Comparison of ENCODE assay signal across 10 mouse cellular contexts in genomic region chr15:67289749-67290148, GRCm38 (mm10).
A peak's percentile ranks its signal among the peaks of the same experiment; 100 is the strongest.
DNase-seq lines count a peak whose midpoint lies in the region; ATAC-seq lines count a peak whose summit lies in the region.
"Had no signal": no experiment of that assay in that cellular context is flagged by ENCODE, and none has a peak within 500 bp of the region (broad histone marks: within the 10 kb centered on the region; RNA-seq: fewer than 3 reads in every experiment).

No protein-coding gene starts in this region.

- no peak overlapping the region for H3K4me2 ChIP-seq in liver, embryonic 11.5 days

- no peaks in the 10 kb centered on the region for H3K27me3 ChIP-seq in liver, embryonic 11.5 days (replicated peaks; ENCODE audit: control insufficient read depth, insufficient read depth, low read length)

- H3K36me3 ChIP-seq in liver, embryonic 11.5 days (ENCODE audit: control insufficient read depth, insufficient read depth, low read length) = no peaks in the 10 kb centered on the region
- H3K36me3 ChIP-seq: G1E had no signal

- ATAC-seq in liver, embryonic 11.5 days (replicated peaks; ENCODE audit: low FRiP score) = no peak
- ATAC-seq in common myeloid progenitor, adult 5-6 weeks (replicated peaks; ENCODE audit: low read depth, poor library complexity, severe bottlenecking) = peak; percentile 92
- peak; percentile 71 for ATAC-seq in neutrophil, adult 5-6 weeks (ENCODE audit: extremely low read depth, insufficient number of reproducible peaks, low FRiP score, poor library complexity, severe bottlenecking)

- H3K4me1 ChIP-seq in liver, embryonic 11.5 days (replicated peaks; ENCODE audit: control insufficient read depth, insufficient read depth, low read length) = no peaks in the 10 kb centered on the region

- no peak overlapping the region for H3K4me3 ChIP-seq in liver, embryonic 11.5 days (ENCODE audit: low read depth, low read length)

- no peak overlapping the region for H3K27ac ChIP-seq in liver, embryonic 11.5 days (ENCODE audit: low read depth, low read length)

- WGBS in liver, embryonic 11.5 days = 30% methylated on average over 4 of the region's 4 CpGs

- peak; percentile 8 for DNase-seq in liver
- DNase-seq in liver, embryonic 11.5 days (ENCODE audit: low spot score) = no peak
- peak; percentile 66 to 77 for DNase-seq in thymus, postnatal 36 days
- no peak for DNase-seq in cerebellum, adult 9-11 months
- no peak for DNase-seq in left cerebral cortex, adult 18-20 months (ENCODE audit: low spot score in 2 of 2)
- DNase-seq: cerebellum, postnatal 25 days; right cerebral cortex, postnatal 14 days had no signal

- H3K9me3 ChIP-seq in liver, embryonic 11.5 days (ENCODE audit: control insufficient read depth, low read length) = no peaks in the 10 kb centered on the region
- H3K9me3 ChIP-seq: G1E had no signal

- H3K9ac ChIP-seq in liver, embryonic 11.5 days (ENCODE audit: low read depth, low read length) = no peak overlapping the region

Comparison
In these comparisons a context has a peak if more than half of its experiments do, and no peak if none do; other contexts are left out.
1. DNase-seq: peak in liver (single experiment) and thymus, postnatal 36 days (2 of 2); none in liver, embryonic 11.5 days (single experiment), cerebellum, adult 9-11 months (single experiment) and left cerebral cortex, adult 18-20 months (0 of 2).